Mouse (Mus musculus) kidney, embryonic 14.5 days (tissue): ENCODE measurements around the gene Chchd4. TPM values are rescaled to one million over a fixed set of nuclear protein-coding genes. Genes with fewer than 3 reads are reported as not detected.

Source experiments
- ATAC-seq: fragments of 200-750 bp; cut with Nextera tagmentation; 2 replicates; pipeline ENCODE4 v1.8.0; 2017; ENCODE audit warnings: moderate number of reproducible peaks, mild to moderate bottlenecking, moderate TSS enrichment, moderate library complexity; ENCODE audit not compliant: low FRiP score, low TSS enrichment
- H3K27ac ChIP-seq: fragments of 300-500 bp; sonication (generic); 2 replicates; pipeline ENCODE4 v1.5.1; 2014; ENCODE audit warnings: low read depth, mild to moderate bottlenecking, low read length, moderate library complexity, mixed read lengths
- H3K27me3 ChIP-seq: fragments of 300-500 bp; sonication (generic); 2 replicates; pipeline ENCODE4 v1.6.1; 2014; ENCODE audit warnings: mild to moderate bottlenecking, low read length; ENCODE audit not compliant: control insufficient read depth, insufficient read depth
- H3K36me3 ChIP-seq: fragments of 300-500 bp; sonication (generic); 2 replicates; pipeline ENCODE4 v1.6.1; 2014; ENCODE audit warnings: low read length, mixed read lengths; ENCODE audit not compliant: control insufficient read depth, insufficient read depth
- H3K4me1 ChIP-seq: fragments of 300-500 bp; sonication (generic); 2 replicates; pipeline ENCODE4 v1.6.1; 2014; ENCODE audit warnings: low read length, mixed read lengths; ENCODE audit not compliant: control insufficient read depth, insufficient read depth
- H3K4me2 ChIP-seq: fragments of 300-500 bp; sonication (generic); replicated peaks from 2 replicates; pipeline ENCODE4 v1.6.1; 2014; ENCODE audit warnings: low read depth, mild to moderate bottlenecking, low read length
- H3K4me3 ChIP-seq: fragments of 300-500 bp; sonication (generic); 2 replicates; pipeline ENCODE4 v1.5.1; 2014; ENCODE audit warnings: mild to moderate bottlenecking, low read length
- H3K9ac ChIP-seq: fragments of 300-500 bp; sonication (generic); 2 replicates; pipeline ENCODE4 v1.6.1; 2014; ENCODE audit warnings: low read depth, mild to moderate bottlenecking, low read length, moderate library complexity
- H3K9me3 ChIP-seq: fragments of 300-500 bp; sonication (generic); 2 replicates; pipeline ENCODE4 v1.6.1; 2016; ENCODE audit warnings: low read length; ENCODE audit not compliant: control insufficient read depth
- WGBS: fragments of 180-500 bp; shearing (Covaris S2); extraction: QIAGEN DNeasy Blood & Tissue Kit; methylation state at CpG from one replicate; pipeline ENCODE4 v1.1.7; 2014; 5-methylcytosine and 5-hydroxymethylcytosine counted together
- polyA plus RNA-seq: library from polyadenylated mRNA; unstranded; fragments of >200 nt; fragmentation: Nextera tagmentation; extraction: Ambion mirVana; gene quantifications from 2 replicates; pipeline ENCODE4 v1.2.1, GENCODE M21; 2014

Chchd4 gene
- polyA plus RNA-seq, 1 experiment from 2014 or later, result 33.1 TPM

- no peak overlapping the region for H3K4me3 ChIP-seq
- H3K36me3 ChIP-seq, result peaks cover 67% of the 10 kb centered on the region
- H3K27me3 ChIP-seq, result no peaks in the 10 kb centered on the region
- H3K4me2 ChIP-seq, result no peak overlapping the region
- H3K4me1 ChIP-seq, result no peaks in the 10 kb centered on the region
- ATAC-seq, result no peak
- H3K9me3 ChIP-seq, result no peaks in the 10 kb centered on the region
- no peak overlapping the region for H3K27ac ChIP-seq
- no peak overlapping the region for H3K9ac ChIP-seq
- 89% methylated on average over 3 of the region's 3 CpGs for WGBS
Measured at GRCm38 (mm10) chr6:91508041-91508440, 34.7 kb upstream of the Chchd4 start.

- Histone ChIP-seq H3K27me3 (no peaks in the 10 kb centered on the region), H3K27ac (no peak overlapping the region), H3K4me2 (no peak overlapping the region), H3K9ac (no peak overlapping the region), H3K36me3 (peaks cover 81% of the 10 kb centered on the region), H3K9me3 (no peaks in the 10 kb centered on the region), H3K4me1 (no peaks in the 10 kb centered on the region), H3K4me3 (no peak overlapping the region)
- no peak for ATAC-seq
- WGBS, result 93% methylated on average over 5 of the region's 5 CpGs
Measured at GRCm38 (mm10) chr6:91506036-91506435, 32.7 kb upstream of the Chchd4 start.

GRCm38 (mm10) chr6:91503302-91503701, 30.0 kb upstream of the Chchd4 start:
- H3K4me2 ChIP-seq, result no peak overlapping the region
- no peaks in the 10 kb centered on the region for H3K4me1 ChIP-seq
- no peak overlapping the region for H3K27ac ChIP-seq
- H3K9me3 ChIP-seq, result no peaks in the 10 kb centered on the region
- 84% methylated on average over 1 of the region's 1 CpGs for WGBS
- ATAC-seq, result no peak
- peaks cover 96% of the 10 kb centered on the region for H3K36me3 ChIP-seq
- no peaks in the 10 kb centered on the region for H3K27me3 ChIP-seq
- H3K9ac ChIP-seq, result no peak overlapping the region
- no peak overlapping the region for H3K4me3 ChIP-seq

- no peak for ATAC-seq
- 91% methylated on average over 8 of the region's 8 CpGs for WGBS
Measured at GRCm38 (mm10) chr6:91494526-91494925, 21.2 kb upstream of the Chchd4 start.

GRCm38 (mm10) chr6:91493053-91493452, 19.7 kb upstream of the Chchd4 start:
- no peak overlapping the region for H3K4me2 ChIP-seq
- whole genome bisulfite sequencing, result 87% methylated on average over 10 of the region's 10 CpGs

More at GRCm38 (mm10) chr6:91494526-91494925, 21.2 kb upstream of the Chchd4 start:
- Histone ChIP-seq H3K27me3 (no peaks in the 10 kb centered on the region), H3K9me3 (no peaks in the 10 kb centered on the region), H3K36me3 (peaks cover 83% of the 10 kb centered on the region), H3K27ac (no peak overlapping the region), H3K4me3 (no peak overlapping the region), H3K9ac (no peak overlapping the region), H3K4me1 (no peaks in the 10 kb centered on the region), H3K4me2 (no peak overlapping the region)

GRCm38 (mm10) chr6:91491004-91491403, 17.7 kb upstream of the Chchd4 start:
- no peak for ATAC-seq
- H3K27ac ChIP-seq, result no peak overlapping the region
- H3K4me2 ChIP-seq, result no peak overlapping the region
- peaks cover 79% of the 10 kb centered on the region for H3K36me3 ChIP-seq
- 70% methylated on average over 6 of the region's 6 CpGs for WGBS
- H3K9me3 ChIP-seq, result no peaks in the 10 kb centered on the region
- H3K4me3 ChIP-seq, result no peak overlapping the region
- H3K27me3 ChIP-seq, result no peaks in the 10 kb centered on the region
- H3K4me1 ChIP-seq, result no peaks in the 10 kb centered on the region
- no peak overlapping the region for H3K9ac ChIP-seq

More at GRCm38 (mm10) chr6:91493053-91493452, 19.7 kb upstream of the Chchd4 start:
- no peak for ATAC-seq
- Histone ChIP-seq H3K4me3 (no peak overlapping the region), H3K27ac (no peak overlapping the region), H3K9me3 (no peaks in the 10 kb centered on the region), H3K27me3 (no peaks in the 10 kb centered on the region), H3K9ac (no peak overlapping the region), H3K4me1 (no peaks in the 10 kb centered on the region), H3K36me3 (peaks cover 78% of the 10 kb centered on the region)

GRCm38 (mm10) chr6:91489872-91490271, 16.5 kb upstream of the Chchd4 start:
- Histone ChIP-seq H3K4me2 (no peak overlapping the region), H3K9me3 (no peaks in the 10 kb centered on the region), H3K4me3 (no peak overlapping the region), H3K27ac (no peak overlapping the region), H3K9ac (no peak overlapping the region), H3K36me3 (peaks cover 83% of the 10 kb centered on the region), H3K27me3 (no peaks in the 10 kb centered on the region), H3K4me1 (no peaks in the 10 kb centered on the region)
- no peak for ATAC-seq
- 85% methylated on average over 10 of the region's 10 CpGs for WGBS

- no peak for ATAC-seq
- Histone ChIP-seq H3K4me2 (no peak overlapping the region), H3K27ac (no peak overlapping the region), H3K36me3 (peaks cover 86% of the 10 kb centered on the region), H3K4me1 (no peaks in the 10 kb centered on the region), H3K4me3 (no peak overlapping the region), H3K9ac (no peak overlapping the region), H3K9me3 (no peaks in the 10 kb centered on the region), H3K27me3 (no peaks in the 10 kb centered on the region)
- whole genome bisulfite sequencing, result 82% methylated on average over 9 of the region's 9 CpGs
Measured at GRCm38 (mm10) chr6:91488496-91489212, 15.3 kb upstream of the Chchd4 start.

- WGBS, result 91% methylated on average over 15 of the region's 15 CpGs
- no peak for ATAC-seq
- H3K27me3 ChIP-seq, result no peaks in the 10 kb centered on the region
- H3K36me3 ChIP-seq, result peaks cover 93% of the 10 kb centered on the region
- no peak overlapping the region for H3K27ac ChIP-seq
- H3K4me1 ChIP-seq, result no peaks in the 10 kb centered on the region
- no peaks in the 10 kb centered on the region for H3K9me3 ChIP-seq
- H3K4me3 ChIP-seq, result no peak overlapping the region
- no peak overlapping the region for H3K4me2 ChIP-seq
- no peak overlapping the region for H3K9ac ChIP-seq
Measured at GRCm38 (mm10) chr6:91486736-91487453, 13.5 kb upstream of the Chchd4 start.
